Mouse (Mus musculus) left cerebral cortex, postnatal 10 days (tissue): ENCODE results near the gene Ciz1. TPM values are rescaled to one million over a fixed set of nuclear protein-coding genes. Genes with fewer than 3 reads are reported as not detected.
A peak's percentile ranks its signal among the peaks of the same experiment; 100 is the strongest.

ENCODE experiments used
- DNase-seq, 2 experiments: peaks; one replicate each; pipeline ENCODE4 v3.0.0; 2021 to 2022; ENCODE audit warnings: low spot score in 2 of 2, mixed read lengths in 1 of 2; ENCODE audit errors: extremely low spot score in 1 of 2
- intact Hi-C: fragments of 180-260 bp; cut with DNase I; formaldehyde crosslinking; loops from one replicate; pipeline ENCODE4 v1.15.1; 2025
- microRNA-seq: library from miRNA; unstranded; fragments of <30 nt; microRNA quantifications from one replicate; pipeline ENCODE4 v1.2.0, GENCODE M21; 2022
- total RNA-seq, 2 experiments: library from RNA; stranded (reverse); gene quantifications; 2 replicates each; pipeline ENCODE4 v1.2.3; 2021

Ciz1 gene
- total RNA-seq, 2 experiments from 2014 or later: 65.2 to 75.1 TPM

- DNase-seq: no peak
- intact Hi-C loops: no loop called here
Observed at GRCm38 (mm10) chr2:32424796-32425195, 72.7 kb downstream of the Ciz1 start.

DNA sequence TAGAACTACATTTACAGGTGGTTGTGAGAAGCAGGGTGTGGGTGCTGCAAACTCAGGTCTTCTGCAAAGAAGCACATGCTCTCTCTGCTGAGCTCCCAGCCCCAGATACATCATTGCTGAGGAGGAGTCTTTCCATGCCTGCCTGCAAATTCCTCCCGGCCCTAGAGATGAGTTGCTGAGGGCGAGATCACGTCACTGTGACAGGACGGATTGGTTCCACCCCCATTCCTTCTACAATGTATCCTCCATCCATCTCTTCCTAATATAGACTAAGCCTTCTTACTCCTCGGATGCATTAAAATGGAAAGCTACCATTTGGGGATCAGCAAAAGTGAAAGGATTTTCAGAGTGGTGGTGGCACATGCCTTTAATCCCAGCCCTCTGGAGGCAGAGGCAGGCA, 73.4 kb downstream of the Ciz1 start:
- intact Hi-C loops: no loop called here
- no peak for DNase-seq

- no peak for DNase-seq
- intact Hi-C loops: no loop called here
Observed at GRCm38 (mm10) chr2:32426141-32426540, 74.0 kb downstream of the Ciz1 start.

DNA sequence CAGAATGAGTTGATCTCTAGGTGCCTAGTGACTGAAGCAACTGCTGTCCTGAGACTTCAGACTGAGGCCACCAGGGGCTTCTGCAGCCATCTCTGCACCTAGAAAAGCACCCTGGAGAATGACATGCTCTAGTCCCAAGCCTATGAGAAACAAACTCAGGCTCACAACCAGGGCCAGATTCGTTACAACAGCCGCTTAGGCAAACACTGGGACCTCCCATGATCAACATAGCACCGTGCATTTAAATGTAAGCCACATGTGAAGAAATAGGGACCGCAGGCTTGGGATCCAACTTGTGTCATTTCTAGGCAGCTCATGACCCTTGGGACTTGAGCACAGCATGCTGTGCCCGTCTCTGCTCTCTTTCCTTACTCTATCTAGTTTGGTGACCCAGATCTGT, 75.6 kb downstream of the Ciz1 start:
- intact Hi-C loops: no loop called here
- no peak for DNase-seq

DNA sequence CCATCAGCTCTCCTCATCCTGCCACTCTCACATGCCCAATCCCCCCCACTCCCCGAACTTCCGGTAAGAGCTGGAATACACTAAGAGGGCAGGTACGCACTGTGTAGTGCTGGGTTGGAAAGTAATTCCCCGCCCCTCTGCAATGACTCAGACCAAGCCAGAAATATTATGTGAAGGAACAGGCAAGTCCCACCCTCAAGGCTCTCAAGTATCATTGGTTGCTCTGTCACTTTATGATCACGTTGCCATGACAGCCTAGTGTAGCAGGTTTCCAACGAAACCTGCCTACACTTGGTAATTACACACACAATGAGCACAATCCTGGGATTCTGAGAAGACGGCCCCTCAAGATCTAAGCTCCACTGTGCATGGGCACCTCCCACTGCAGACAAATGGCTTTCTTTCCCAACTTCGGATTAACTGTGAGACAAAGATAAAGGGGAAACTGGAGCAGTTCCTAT, 76.2 kb downstream of the Ciz1 start:
- intact Hi-C loops: no loop called here
- peak in 1 of 2 experiments; percentile 70 for DNase-seq

DNA sequence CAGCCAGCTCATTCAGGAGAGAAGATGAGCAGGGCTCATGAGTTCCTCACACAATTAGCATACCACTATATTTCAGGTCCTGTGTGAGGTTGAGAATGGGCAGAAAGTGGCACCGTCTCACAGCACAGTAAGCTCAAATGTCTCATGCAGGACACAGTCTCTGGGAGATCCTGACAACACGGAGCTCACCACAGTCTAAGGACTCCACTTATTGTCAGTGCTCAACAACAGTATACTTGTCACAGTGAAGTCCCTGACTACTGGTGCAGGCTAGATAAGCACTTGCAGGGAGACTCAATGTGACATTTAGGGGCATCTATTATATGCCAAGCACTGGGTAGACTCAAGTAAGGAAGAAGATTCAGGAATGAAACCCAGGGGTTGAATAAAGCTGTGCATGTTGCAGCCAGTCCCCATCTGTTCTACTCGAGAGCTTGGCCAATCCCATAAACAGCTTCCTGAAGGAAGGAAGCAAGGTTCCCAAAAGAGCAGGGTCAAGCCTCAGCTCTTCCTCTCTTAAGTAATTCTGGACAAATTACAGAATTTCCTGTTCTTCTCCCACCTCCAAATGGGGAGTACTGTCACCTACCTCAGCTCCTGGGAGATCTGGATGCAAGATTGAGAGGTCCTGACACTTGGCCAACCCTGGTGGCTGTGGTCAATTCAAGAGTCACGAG, 77.2 kb downstream of the Ciz1 start:
- intact Hi-C loops: no loop called here
- no peak for DNase-seq

Small RNAs within 50 kb of the gene (microRNA-seq; reads per million reads assigned to microRNA genes)
- not detected for gene Gm23363
- 2.3 reads per million for gene Mir199b

Other genes starting within 250 kb of the Ciz1 start
- gene Prrc2b, start 201.2 kb upstream of the Ciz1 start, total RNA-seq: 100 to 1,000 TPM; 274 to 285 TPM
- 10 to 100 TPM; 27.2 to 29.0 TPM for gene Pomt1, start 115.7 kb upstream of the Ciz1 start, total RNA-seq
- gene Uck1, start 92.2 kb upstream of the Ciz1 start, total RNA-seq: 10 to 100 TPM; 65.2 to 74.9 TPM
- gene Golga2, start 64.9 kb upstream of the Ciz1 start, total RNA-seq: 10 to 100 TPM; 73.6 to 78.6 TPM
- 100 to 1,000 TPM; 233 to 242 TPM for gene Swi5, start 64.3 kb upstream of the Ciz1 start, total RNA-seq
- gene Dnm1, start 1.0 kb downstream of the Ciz1 start, total RNA-seq: 100 to 1,000 TPM; 707 to 727 TPM
- gene 1110008P14Rik, start 29.6 kb downstream of the Ciz1 start, total RNA-seq: 100 to 1,000 TPM; 168 to 176 TPM
- gene Lcn2, start 35.9 kb downstream of the Ciz1 start, total RNA-seq: 1 to 10 TPM; 1.7 to 3.4 TPM
- 10 to 100 TPM; 46.5 to 46.9 TPM for gene Ptges2, start 43.6 kb downstream of the Ciz1 start, total RNA-seq
- gene Naif1, start 98.1 kb downstream of the Ciz1 start, total RNA-seq: 1 to 10 TPM; 3.3 to 3.7 TPM
- gene Slc25a25, start 99.1 kb downstream of the Ciz1 start, total RNA-seq: 10 to 100 TPM; 48.9 to 51.3 TPM
- gene Fam102a, start 183.0 kb downstream of the Ciz1 start, total RNA-seq: 10 to 100 TPM; 28.2 to 28.9 TPM
- 10 to 100 TPM; 83.9 to 86.8 TPM for gene Dpm2, start 218.5 kb downstream of the Ciz1 start, total RNA-seq
- 10 to 100 TPM; 13.5 to 13.6 TPM for gene Pip5kl1, start 222.5 kb downstream of the Ciz1 start, total RNA-seq
- 1 to 10 TPM in 1 of 2 experiments, under 1 TPM in 1; 0.81 to 1.2 TPM for gene 9430097D07Rik, start 223.4 kb downstream of the Ciz1 start, total RNA-seq
- 10 to 100 TPM; 32.3 to 32.6 TPM for gene St6galnac4, start 234.8 kb downstream of the Ciz1 start, total RNA-seq
- gene St6galnac6, start 247.4 kb downstream of the Ciz1 start, total RNA-seq: 100 to 1,000 TPM; 122 to 127 TPM